Mouse (Mus musculus) yolk sac, embryonic 10.5 days (tissue): ENCODE data around the gene Pla2g4b.

Source experiments
- DNase-seq: peaks from one replicate; pipeline ENCODE4 v3.0.0-alpha.2; 2017; ENCODE audit warnings: low spot score

Pla2g4b gene

GRCm38 (mm10) chr2:120064639-120065038 lies 31.4 kb downstream of the Pla2g4b start:
- DNase-seq: no peak

- no peak for DNase-seq
These were observed 32.0 kb downstream of the Pla2g4b start for GRCm38 (mm10) chr2:120065243-120065642.

- DNase-seq: no peak
These were observed 33.0 kb downstream of the Pla2g4b start for GRCm38 (mm10) chr2:120066224-120066623.

- no peak for DNase-seq
These were observed 35.6 kb downstream of the Pla2g4b start for GRCm38 (mm10) chr2:120068555-120069465.

- DNase-seq: no peak
These were observed 36.3 kb downstream of the Pla2g4b start for GRCm38 (mm10) chr2:120069466-120069990.

GRCm38 (mm10) chr2:120074096-120074495 lies 40.9 kb downstream of the Pla2g4b start:
- DNase-seq: no peak

GRCm38 (mm10) chr2:120076076-120076705 lies 43.0 kb downstream of the Pla2g4b start:
- DNase-seq: peak; percentile 60

GRCm38 (mm10) chr2:120082416-120082815 lies 49.2 kb downstream of the Pla2g4b start:
- DNase-seq: no peak

- DNase-seq: no peak
These were observed 51.6 kb downstream of the Pla2g4b start for GRCm38 (mm10) chr2:120084593-120085361.

- DNase-seq: no peak
These were observed 52.8 kb downstream of the Pla2g4b start for GRCm38 (mm10) chr2:120086038-120086437.

GRCm38 (mm10) chr2:120087391-120087790 lies 54.2 kb downstream of the Pla2g4b start:
- no peak for DNase-seq

GRCm38 (mm10) chr2:120087897-120088296 lies 54.7 kb downstream of the Pla2g4b start:
- no peak for DNase-seq

- DNase-seq: no peak
These were observed 57.8 kb downstream of the Pla2g4b start for GRCm38 (mm10) chr2:120090979-120091378.
